Mouse (Mus musculus): Measurements from ENCODE around the gene Mcam.
"Not testable (repeated sequence)": the region's sequence is repeated elsewhere in the genome, so short reads cannot be mapped to it uniquely, and the experiment has no call there.

Gene Mcam

DNA sequence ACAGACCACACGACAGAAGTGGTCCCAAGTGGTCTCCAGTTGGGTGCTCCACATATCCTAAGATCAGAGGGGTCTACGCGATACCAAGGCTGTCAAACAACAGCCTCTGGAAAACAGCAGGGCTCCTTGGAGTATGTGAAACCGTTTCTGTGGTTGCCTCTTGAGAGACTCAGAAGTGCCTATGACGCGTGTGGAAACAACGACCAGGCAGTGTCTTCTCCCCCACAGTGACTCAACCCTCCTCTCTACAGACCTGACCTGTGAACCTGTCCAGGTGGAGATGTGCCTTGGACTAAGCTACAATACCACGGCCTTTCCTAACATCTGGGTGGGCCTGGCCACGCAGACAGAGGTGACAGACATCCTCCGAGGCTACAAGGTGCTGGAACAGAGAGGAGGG lies 28.5 kb upstream of the Mcam start:
- no peaks in the 10 kb centered on the region for H3K36me3 ChIP-seq (ENCODE audit: control insufficient read depth, insufficient read depth, low read length, poor library complexity, severe bottlenecking)
- no peak for DNase-seq (ENCODE audit: low read depth, low spot score)
- H3K27me3 ChIP-seq (ENCODE audit: control insufficient read depth, insufficient read depth, low read length, poor library complexity, severe bottlenecking), result no peaks in the 10 kb centered on the region

DNA sequence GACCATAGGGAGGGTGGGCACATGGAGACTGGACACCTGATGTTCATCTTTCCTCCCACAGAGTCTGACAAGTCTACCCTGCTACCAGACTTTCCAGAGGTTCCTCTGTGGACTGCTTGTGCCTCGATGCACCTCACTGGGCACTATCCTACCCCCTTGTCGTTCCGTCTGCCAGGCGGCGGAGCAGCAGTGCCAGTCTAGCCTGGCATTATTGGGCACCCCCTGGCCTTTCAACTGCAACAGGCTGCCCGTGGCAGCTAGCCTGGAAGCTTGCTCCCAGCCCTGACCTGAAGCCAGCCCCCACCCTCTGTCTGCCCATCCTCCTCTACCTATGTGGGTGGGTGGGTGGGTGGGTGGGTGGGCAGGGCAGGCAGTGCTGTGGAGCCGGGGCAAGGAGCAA lies 28.1 kb upstream of the Mcam start:
- no peak for DNase-seq (ENCODE audit: low read depth, low spot score)
- H3K27me3 ChIP-seq (ENCODE audit: control insufficient read depth, insufficient read depth, low read length, poor library complexity, severe bottlenecking), result no peaks in the 10 kb centered on the region
- H3K36me3 ChIP-seq (ENCODE audit: control insufficient read depth, insufficient read depth, low read length, poor library complexity, severe bottlenecking), result no peaks in the 10 kb centered on the region

DNA sequence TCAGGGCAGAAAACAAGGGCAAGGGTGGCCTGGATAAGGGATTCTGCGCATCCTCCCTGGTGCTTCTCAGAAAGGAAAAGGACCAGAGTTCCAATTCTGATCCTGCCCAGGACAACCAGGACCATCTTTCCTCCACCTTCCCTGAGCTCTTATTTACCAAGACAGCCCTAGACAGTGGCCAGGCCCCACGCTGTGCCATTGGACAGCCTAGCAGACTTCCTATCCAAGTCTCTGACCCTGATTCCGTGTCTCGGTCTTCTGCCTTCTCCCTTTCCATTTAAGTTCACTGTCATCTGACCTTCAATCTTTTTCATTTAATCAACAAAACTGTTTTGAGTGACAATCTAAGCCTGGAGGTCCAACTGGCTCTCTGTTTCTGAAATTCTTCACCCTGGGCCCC lies 27.7 kb upstream of the Mcam start:
- no peak for DNase-seq (ENCODE audit: low read depth, low spot score)
- Histone ChIP-seq H3K36me3 (ENCODE audit: control insufficient read depth, insufficient read depth, low read length, poor library complexity, severe bottlenecking) (no peaks in the 10 kb centered on the region), H3K27me3 (ENCODE audit: control insufficient read depth, insufficient read depth, low read length, poor library complexity, severe bottlenecking) (no peaks in the 10 kb centered on the region)

DNA sequence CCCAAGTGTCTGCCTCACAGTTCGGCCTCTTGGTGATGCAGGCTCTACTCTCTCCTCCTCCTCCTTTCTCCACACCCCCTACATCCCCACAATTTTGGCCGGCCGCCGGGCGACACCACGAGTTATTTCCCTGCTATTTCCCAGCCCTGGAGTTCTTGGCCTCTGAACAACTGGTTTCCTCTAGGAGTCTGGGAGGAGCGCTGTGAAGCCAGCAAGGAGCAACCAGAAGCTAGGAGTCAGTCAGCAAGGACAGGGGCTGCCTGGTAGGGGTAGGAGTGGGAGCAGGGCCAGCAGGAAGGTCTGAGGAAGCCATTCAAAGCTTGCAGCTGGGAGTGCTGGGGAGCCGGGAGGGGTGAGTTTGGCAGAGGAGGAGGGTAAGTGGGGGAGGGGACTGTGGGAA lies 27.2 kb upstream of the Mcam start, which contains the start of gene C1qtnf5:
TSS of gene C1qtnf5 (plus strand) at position 136 of the 400 bp plus-strand sequence.
- Histone ChIP-seq H3K27me3 (ENCODE audit: control insufficient read depth, insufficient read depth, low read length, poor library complexity, severe bottlenecking) (no peaks in the 10 kb centered on the region), H3K36me3 (ENCODE audit: control insufficient read depth, insufficient read depth, low read length, poor library complexity, severe bottlenecking) (no peaks in the 10 kb centered on the region)
- DNase-seq (ENCODE audit: low read depth, low spot score), result no peak

DNA sequence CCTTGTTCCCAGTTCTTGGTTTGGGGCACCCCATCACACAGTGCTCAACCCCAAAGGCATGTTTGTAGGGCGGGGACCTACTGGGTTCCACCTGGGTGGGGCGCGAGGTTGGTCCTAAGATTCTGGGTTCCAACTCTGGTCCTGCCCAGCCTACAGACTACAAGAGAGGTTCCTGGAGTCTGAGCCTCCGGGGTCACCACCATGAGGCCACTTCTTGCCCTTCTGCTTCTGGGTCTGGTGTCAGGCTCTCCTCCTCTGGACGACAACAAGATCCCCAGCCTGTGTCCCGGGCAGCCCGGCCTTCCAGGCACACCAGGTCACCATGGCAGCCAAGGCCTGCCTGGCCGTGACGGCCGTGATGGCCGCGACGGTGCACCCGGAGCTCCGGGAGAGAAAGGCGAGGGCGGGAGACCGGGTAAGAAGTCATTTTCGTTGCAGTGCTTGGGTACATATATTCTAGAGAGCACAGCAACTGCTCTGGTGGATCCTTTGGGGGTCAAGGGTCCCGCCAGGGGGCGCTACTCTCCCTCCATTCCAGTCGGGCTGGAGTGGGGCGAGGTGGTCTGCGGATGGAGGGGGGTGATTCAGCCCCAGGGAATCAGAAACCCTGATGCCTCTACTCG lies 26.6 kb upstream of the Mcam start:
- no peak for DNase-seq (ENCODE audit: low read depth, low spot score)

DNA sequence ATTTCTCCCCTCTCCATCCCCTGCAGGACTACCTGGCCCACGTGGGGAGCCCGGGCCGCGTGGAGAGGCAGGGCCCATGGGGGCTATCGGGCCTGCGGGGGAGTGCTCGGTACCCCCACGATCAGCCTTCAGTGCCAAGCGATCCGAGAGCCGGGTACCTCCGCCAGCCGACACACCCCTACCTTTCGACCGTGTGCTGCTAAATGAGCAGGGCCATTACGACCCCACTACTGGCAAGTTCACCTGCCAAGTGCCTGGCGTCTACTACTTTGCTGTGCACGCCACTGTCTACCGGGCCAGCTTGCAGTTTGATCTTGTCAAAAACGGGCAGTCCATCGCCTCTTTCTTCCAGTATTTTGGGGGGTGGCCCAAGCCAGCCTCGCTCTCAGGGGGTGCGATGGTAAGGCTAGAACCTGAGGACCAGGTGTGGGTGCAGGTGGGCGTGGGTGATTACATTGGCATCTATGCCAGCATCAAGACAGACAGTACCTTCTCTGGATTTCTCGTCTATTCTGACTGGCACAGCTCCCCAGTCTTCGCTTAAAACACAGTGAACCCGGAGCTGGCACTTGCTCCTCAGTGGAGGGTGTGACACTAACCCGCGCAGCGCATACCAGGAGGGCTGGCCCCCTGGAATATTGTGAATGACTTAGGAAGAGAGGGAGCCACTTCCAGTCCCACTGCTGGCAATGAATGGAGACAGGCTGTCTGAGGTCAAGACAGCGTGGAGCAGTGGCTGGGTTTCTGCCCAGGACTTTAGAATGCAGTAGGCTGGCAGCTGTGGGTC lies 25.8 kb upstream of the Mcam start:
- Histone ChIP-seq H3K36me3 (ENCODE audit: control insufficient read depth, insufficient read depth, low read length, poor library complexity, severe bottlenecking) (no peaks in the 10 kb centered on the region), H3K27me3 (ENCODE audit: control insufficient read depth, insufficient read depth, low read length, poor library complexity, severe bottlenecking) (no peaks in the 10 kb centered on the region)
- no peak for DNase-seq (ENCODE audit: low read depth, low spot score)

More for the DNA sequence above, 26.6 kb upstream of the Mcam start:
- H3K27me3 ChIP-seq (ENCODE audit: control insufficient read depth, insufficient read depth, low read length, poor library complexity, severe bottlenecking), result no peaks in the 10 kb centered on the region
- H3K36me3 ChIP-seq (ENCODE audit: control insufficient read depth, insufficient read depth, low read length, poor library complexity, severe bottlenecking), result no peaks in the 10 kb centered on the region

DNA sequence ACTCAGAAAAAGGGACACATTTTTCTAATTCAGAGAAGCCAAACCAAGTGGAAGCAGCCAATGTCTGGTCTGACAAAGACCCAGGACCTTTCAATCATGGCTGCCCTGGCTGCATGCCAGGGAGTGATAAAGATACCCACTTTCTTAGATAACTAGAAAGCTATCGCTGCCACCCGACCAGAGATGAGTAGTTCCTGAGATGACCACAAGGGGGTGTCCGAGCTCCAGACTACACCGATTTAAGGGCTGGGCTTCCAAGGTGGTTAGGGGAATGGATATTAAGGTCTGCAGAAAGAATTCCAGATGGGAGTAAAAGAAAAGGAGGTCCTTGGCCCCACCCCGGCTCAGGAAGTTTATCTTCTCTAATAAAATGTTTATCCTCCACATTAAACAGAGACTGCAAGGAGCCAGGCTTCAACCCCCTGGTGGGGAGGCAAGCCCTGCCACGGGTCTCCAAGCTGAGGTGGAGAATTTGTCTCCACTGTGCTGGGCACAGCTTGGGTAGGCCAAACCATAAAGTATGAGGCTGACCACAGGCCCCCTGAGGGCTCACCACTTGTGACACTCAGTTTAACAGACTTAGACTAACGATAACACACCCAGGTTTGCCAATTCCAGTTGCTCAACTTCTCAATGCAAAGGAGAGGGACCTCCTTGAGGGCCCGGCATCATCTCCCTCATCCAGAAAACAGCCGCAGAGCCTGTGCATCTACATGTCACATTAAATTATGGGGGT lies 24.7 kb upstream of the Mcam start:
- H3K36me3 ChIP-seq (ENCODE audit: control insufficient read depth, insufficient read depth, low read length, poor library complexity, severe bottlenecking), result no peaks in the 10 kb centered on the region
- peak; percentile 81 for DNase-seq (ENCODE audit: low read depth, low spot score)
- H3K27me3 ChIP-seq (ENCODE audit: control insufficient read depth, insufficient read depth, low read length, poor library complexity, severe bottlenecking), result no peaks in the 10 kb centered on the region

DNA sequence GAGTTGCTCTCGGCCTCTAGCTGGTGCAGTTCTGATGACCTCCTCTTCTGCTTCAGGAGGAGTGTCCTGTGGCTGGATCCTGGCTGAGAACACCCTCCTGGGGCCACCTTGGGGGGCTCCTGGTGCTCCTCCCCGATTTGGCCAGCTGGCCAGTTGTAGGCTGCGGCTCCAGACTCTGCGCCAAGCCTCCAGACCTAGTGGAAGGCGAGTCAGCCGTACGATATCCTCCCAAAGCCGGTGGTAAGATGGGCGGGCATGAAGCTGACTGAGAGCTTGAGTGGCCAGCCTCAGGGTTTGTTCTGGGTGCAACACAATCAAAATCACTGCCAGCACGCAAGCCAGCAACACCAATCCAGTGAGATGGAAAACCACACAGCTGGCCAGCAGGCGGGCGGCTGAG lies 22.4 kb upstream of the Mcam start:
- H3K27me3 ChIP-seq (ENCODE audit: control insufficient read depth, insufficient read depth, low read length, poor library complexity, severe bottlenecking); DNase-seq (ENCODE audit: low read depth, low spot score); H3K36me3 ChIP-seq (ENCODE audit: control insufficient read depth, insufficient read depth, low read length, poor library complexity, severe bottlenecking): not testable (repeated sequence)

DNA sequence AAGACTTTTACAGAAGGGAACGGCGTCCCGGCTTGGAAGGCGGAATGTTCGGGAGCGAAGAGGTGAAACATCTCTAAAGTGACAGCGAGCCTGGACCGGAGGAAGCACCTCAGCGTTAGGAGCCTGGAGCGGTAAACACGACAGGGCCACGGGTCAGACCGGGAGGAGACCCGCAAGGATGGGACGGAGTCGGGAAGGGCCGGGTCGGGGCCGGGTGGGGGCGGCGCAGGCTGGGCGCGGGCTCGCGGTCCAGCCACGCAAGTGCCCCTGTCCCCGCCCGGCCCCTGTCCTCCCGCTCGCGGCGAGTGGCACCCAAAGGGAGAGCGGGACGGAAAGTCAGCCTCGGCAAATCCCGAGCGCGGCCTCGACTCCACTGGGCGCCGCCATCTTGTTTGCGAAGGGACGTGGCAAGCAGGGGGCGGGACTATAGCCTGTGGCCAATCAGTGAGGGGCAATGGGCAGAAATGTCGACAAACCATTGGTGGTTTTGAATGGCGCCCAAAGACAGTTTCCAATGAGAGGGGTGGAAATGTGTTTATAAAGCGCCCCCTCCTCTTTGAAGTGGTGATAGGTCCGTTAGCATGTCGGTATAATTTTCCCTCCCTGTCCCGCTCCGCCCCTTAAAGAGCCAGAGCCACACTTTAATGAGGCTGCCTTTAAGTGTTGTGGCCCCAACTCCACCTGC lies 21.0 kb upstream of the Mcam start, which contains the start of the genes Gm49380 and Rnf26:
TSS of gene Gm49380 (minus strand) at position 396 of the 685 bp plus-strand sequence.
TSS of gene Rnf26 (minus strand) at position 413 of the 685 bp plus-strand sequence.
- peak; percentile 98 for DNase-seq (ENCODE audit: low read depth, low spot score)
- H3K36me3 ChIP-seq (ENCODE audit: control insufficient read depth, insufficient read depth, low read length, poor library complexity, severe bottlenecking), result no peaks in the 10 kb centered on the region

DNA sequence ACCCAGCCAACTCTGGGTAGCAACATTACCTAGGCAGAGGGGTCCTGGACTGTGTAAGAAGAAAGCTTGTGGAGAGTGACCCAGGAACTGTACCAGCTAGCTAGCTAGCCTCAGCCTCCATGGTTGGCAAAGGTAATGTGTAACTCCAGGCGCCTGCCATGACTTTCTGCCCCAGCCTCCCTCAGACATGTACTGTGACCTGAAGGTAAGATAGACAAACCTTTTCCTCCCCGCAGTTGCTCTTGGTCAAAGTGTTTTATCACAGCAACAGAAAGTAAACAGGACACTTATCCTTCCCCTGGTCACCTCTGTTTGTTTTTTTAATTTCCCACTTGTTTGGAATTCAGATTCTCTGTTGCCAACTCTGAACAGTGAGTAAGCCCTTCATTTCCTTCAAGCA lies 19.8 kb upstream of the Mcam start:
- DNase-seq (ENCODE audit: low read depth, low spot score), result no peak
- H3K36me3 ChIP-seq (ENCODE audit: control insufficient read depth, insufficient read depth, low read length, poor library complexity, severe bottlenecking), result no peaks in the 10 kb centered on the region
- no peaks in the 10 kb centered on the region for H3K27me3 ChIP-seq (ENCODE audit: control insufficient read depth, insufficient read depth, low read length, poor library complexity, severe bottlenecking)

More for the DNA sequence above, 21.0 kb upstream of the Mcam start, which contains the start of the genes Gm49380 and Rnf26:
- no peaks in the 10 kb centered on the region for H3K27me3 ChIP-seq (ENCODE audit: control insufficient read depth, insufficient read depth, low read length, poor library complexity, severe bottlenecking)

DNA sequence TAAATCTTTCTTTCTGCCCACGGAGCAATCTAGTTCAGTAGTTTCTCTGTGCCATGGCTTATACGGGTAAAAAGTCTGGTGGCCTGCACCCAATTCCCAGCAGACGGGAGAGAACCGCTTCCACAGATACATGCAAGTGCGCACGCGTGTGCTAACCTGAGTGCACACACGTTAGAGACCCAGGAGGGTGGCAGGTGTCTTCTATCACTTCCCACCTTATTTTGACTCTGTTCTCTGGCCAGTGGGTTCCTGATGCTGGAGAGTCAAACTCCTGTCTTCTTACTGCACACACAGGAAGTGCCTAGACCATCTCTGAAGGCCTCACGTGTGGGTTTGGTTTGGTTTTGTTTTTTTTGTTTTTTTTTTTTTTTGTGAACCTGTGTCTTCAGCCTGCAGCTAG lies 18.7 kb upstream of the Mcam start:
- no peaks in the 10 kb centered on the region for H3K36me3 ChIP-seq (ENCODE audit: control insufficient read depth, insufficient read depth, low read length, poor library complexity, severe bottlenecking)
- DNase-seq (ENCODE audit: low read depth, low spot score), result no peak

DNA sequence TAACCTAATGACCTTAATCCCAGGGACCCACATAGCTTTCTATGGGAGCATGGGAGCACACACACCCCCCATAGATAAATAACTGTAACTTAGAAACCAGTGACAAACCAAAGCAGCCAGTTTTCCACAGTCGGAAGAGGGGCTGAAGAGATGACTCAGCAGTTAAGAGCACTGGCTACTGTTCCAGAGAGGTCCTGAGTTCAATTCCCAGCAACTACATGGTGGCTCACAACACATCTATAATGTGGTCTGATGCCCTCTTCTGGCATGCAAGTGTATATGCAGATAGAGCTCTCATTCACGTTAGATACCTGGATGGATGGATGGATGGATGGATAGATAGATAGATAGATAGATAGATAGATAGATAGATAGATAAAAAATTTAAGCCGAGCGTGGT lies 18.1 kb upstream of the Mcam start:
- no peaks in the 10 kb centered on the region for H3K27me3 ChIP-seq (ENCODE audit: control insufficient read depth, insufficient read depth, low read length, poor library complexity, severe bottlenecking)
- no peak for DNase-seq (ENCODE audit: low read depth, low spot score)

More for the DNA sequence above, 18.7 kb upstream of the Mcam start:
- H3K27me3 ChIP-seq (ENCODE audit: control insufficient read depth, insufficient read depth, low read length, poor library complexity, severe bottlenecking), result no peaks in the 10 kb centered on the region

DNA sequence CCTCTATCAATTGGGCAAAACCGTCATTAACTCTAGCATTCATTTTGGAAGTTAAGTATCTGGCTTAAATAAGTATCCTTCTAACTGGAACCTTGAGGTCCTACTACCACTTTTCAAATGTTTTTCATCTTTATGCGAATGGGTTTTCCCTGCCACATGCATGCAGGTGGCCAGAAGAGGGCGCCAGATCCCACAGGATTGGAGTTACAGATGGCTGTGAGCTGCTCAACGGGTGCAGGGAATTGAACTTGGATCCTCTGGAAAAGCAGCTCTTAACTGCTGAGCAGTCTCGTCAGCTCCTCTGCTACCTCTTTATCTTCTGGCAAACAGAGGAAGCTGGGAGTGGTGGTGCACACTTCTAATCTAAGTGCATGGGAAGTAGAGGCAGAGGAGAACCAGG lies 15.3 kb upstream of the Mcam start:
- peak; percentile 68 for DNase-seq (ENCODE audit: low read depth, low spot score)
- H3K36me3 ChIP-seq (ENCODE audit: control insufficient read depth, insufficient read depth, low read length, poor library complexity, severe bottlenecking), result no peaks in the 10 kb centered on the region
- H3K27me3 ChIP-seq (ENCODE audit: control insufficient read depth, insufficient read depth, low read length, poor library complexity, severe bottlenecking), result no peaks in the 10 kb centered on the region

More for the DNA sequence above, 18.1 kb upstream of the Mcam start:
- H3K36me3 ChIP-seq (ENCODE audit: control insufficient read depth, insufficient read depth, low read length, poor library complexity, severe bottlenecking), result no peaks in the 10 kb centered on the region

DNA sequence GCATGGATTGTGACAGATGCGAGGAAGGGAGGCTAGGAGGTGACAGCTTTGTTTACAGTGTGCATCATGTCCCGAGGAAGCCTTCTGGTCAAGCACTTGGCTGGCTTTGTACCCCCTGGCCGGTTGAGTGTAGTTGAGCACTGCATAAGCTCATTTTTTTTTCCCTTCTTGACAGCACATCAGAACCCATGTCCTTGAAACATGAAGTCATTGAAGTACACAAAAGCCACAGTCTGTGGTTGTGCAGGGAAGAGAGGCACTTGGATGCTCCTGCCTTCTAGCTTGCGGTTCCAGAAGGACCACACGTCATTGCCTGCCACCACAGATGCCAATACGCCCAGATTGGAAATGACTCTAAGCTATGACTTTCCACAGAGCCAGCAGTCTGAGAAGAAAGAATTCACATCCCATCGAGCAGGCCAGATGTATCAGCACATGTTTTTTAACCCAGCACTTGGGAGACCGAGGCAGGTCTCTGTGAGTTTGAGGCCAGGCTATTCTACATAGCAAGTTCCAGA lies 14.3 kb upstream of the Mcam start:
- DNase-seq (ENCODE audit: low read depth, low spot score), result no peak
- H3K36me3 ChIP-seq (ENCODE audit: control insufficient read depth, insufficient read depth, low read length, poor library complexity, severe bottlenecking), result no peaks in the 10 kb centered on the region
- no peaks in the 10 kb centered on the region for H3K27me3 ChIP-seq (ENCODE audit: control insufficient read depth, insufficient read depth, low read length, poor library complexity, severe bottlenecking)
